Mouse (Mus musculus) ES-E14 (cell line): ENCODE results near the gene Dapk2.

Experiments
- ZC3H11A ChIP-seq: IDR thresholded peaks from 2 replicates; pipeline ENCODE4 v1.6.1; 2012; ENCODE audit warnings: low read depth, mild to moderate bottlenecking, inconsistent platforms, low read length, borderline replicate concordance
- ZNF384 ChIP-seq: IDR thresholded peaks from 2 replicates; pipeline ENCODE4 v1.6.1; 2012; ENCODE audit warnings: low read depth, low read length, inconsistent platforms

GRCm38 (mm10) chr9:66116890-66117289 is 41.1 kb upstream of the Dapk2 start:
- no peak for TF ChIP-seq ZC3H11A
- TF ChIP-seq ZNF384, result no peak
